1 mouse cellular context compared by ENCODE assay signal in the genomic region with DNA sequence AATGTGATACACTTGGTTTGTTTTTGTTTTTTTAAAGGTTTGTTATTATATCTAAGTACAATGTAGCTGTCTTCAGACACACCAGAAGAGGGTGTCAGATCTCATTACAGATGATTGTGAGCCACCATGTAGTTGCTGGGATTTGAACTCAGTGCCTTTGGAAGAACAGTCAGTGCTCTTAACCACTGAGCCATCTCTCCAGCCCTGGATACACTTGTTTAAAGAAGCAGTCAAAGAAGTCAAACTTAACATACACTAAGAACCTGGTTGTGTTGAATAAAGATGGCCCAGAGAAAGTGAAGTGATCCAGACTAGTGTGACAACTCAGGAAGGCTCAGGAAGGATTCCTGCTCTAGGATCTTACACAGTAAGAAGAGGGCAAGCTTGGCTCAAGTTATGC.
TF ChIP-seq lines count a peak whose summit lies in the region.

No protein-coding gene starts in this region.

TF ChIP-seq in MEL, 35 proteins besides CTCF, POLR2A, EP300 and RAD21:
- TF ChIP-seq TBP (IDR thresholded peaks at IDR 0.05; ENCODE audit: low read depth, low read length), result peak; percentile 51
